9 mouse cellular contexts compared by ENCODE assay signal in genomic region chr8:110500253-110500652, GRCm38 (mm10).
DNase-seq lines count a peak whose midpoint lies in the region; ATAC-seq and TF ChIP-seq lines count a peak whose summit lies in the region.
"Had no signal": no experiment of that assay in that cellular context is flagged by ENCODE, and none has a peak within 500 bp of the region (broad histone marks: within the 10 kb centered on the region; RNA-seq: fewer than 3 reads in every experiment).

No protein-coding gene starts in this region.

- no peak for ATAC-seq in forebrain, postnatal 0 days
- 0 out of 2 replicates have a peak, but pooled peaks have one; percentile 65 for ATAC-seq in midbrain, embryonic 13.5 days
- no peak for ATAC-seq in midbrain, postnatal 0 days (ENCODE audit: low FRiP score)
- ATAC-seq in stomach, embryonic 16.5 days (ENCODE audit: insufficient read depth, low FRiP score), result peak; percentile 89
- ATAC-seq in activated CD4-positive, CD25-positive, alpha-beta regulatory T cell, adult 4 months, result no peak

- peaks cover 9% of the 10 kb centered on the region; the same call in 1 of the 2 replicates for H3K27me3 ChIP-seq in forebrain, embryonic 10.5 days (ENCODE audit: poor library complexity, severe bottlenecking)
- no peaks in the 10 kb centered on the region for H3K27me3 ChIP-seq in forebrain, postnatal 0 days (ENCODE audit: insufficient read depth, low read length)
- H3K27me3 ChIP-seq in midbrain, embryonic 13.5 days, result peaks cover 7% of the 10 kb centered on the region; the same call in 1 of the 2 replicates
- H3K27me3 ChIP-seq in midbrain, postnatal 0 days (ENCODE audit: insufficient read depth, low read length), result no peaks in the 10 kb centered on the region
- H3K27me3 ChIP-seq in limb, embryonic 10.5 days (ENCODE audit: low read depth, poor library complexity, severe bottlenecking), result peaks cover 15% of the 10 kb centered on the region; the same call in 1 of the 2 replicates
- H3K27me3 ChIP-seq in stomach, embryonic 16.5 days (ENCODE audit: control insufficient read depth, insufficient read depth, low read length), result no peaks in the 10 kb centered on the region

- no peak overlapping the region for H3K4me2 ChIP-seq in forebrain, postnatal 0 days (ENCODE audit: low read depth)
- no peak overlapping the region for H3K4me2 ChIP-seq in midbrain, embryonic 13.5 days (replicated peaks)
- no peak overlapping the region for H3K4me2 ChIP-seq in midbrain, postnatal 0 days (ENCODE audit: low read depth, low read length, poor library complexity, severe bottlenecking)
- H3K4me2 ChIP-seq in stomach, embryonic 16.5 days (ENCODE audit: low read depth, low read length), result no peak overlapping the region

- H3K4me3 ChIP-seq in forebrain, embryonic 10.5 days, result no peak overlapping the region
- H3K4me3 ChIP-seq in forebrain, postnatal 0 days (ENCODE audit: low read depth, low read length), result no peak overlapping the region
- no peak overlapping the region for H3K4me3 ChIP-seq in midbrain, embryonic 13.5 days (replicated peaks)
- H3K4me3 ChIP-seq in midbrain, postnatal 0 days (ENCODE audit: low read depth, low read length), result no peak overlapping the region
- no peak overlapping the region for H3K4me3 ChIP-seq in limb, embryonic 10.5 days
- no peak overlapping the region for H3K4me3 ChIP-seq in stomach, embryonic 16.5 days (replicated peaks; ENCODE audit: low read length)
- H3K4me3 ChIP-seq: myocyte had no signal

- no peak for TF ChIP-seq CTCF in forebrain, postnatal 0 days (IDR thresholded peaks at IDR 0.05; ENCODE audit: low read depth)
- no peak for TF ChIP-seq CTCF in midbrain, postnatal 0 days (IDR thresholded peaks at IDR 0.05)

- WGBS in forebrain, embryonic 10.5 days, result 46% methylated on average over 10 of the region's 10 CpGs
- 35% methylated on average over 10 of the region's 10 CpGs for WGBS in forebrain, postnatal 0 days
- 24% methylated on average over 10 of the region's 10 CpGs for WGBS in midbrain, embryonic 13.5 days
- 24% methylated on average over 10 of the region's 10 CpGs for WGBS in midbrain, postnatal 0 days
- WGBS in limb, embryonic 10.5 days, result 24% methylated on average over 10 of the region's 10 CpGs
- WGBS in stomach, embryonic 16.5 days, result 23% methylated on average over 10 of the region's 10 CpGs

- H3K36me3 ChIP-seq in forebrain, embryonic 10.5 days (replicated peaks), result no peaks in the 10 kb centered on the region
- no peaks in the 10 kb centered on the region for H3K36me3 ChIP-seq in forebrain, postnatal 0 days (ENCODE audit: insufficient read depth)
- H3K36me3 ChIP-seq in midbrain, embryonic 13.5 days, result no peaks in the 10 kb centered on the region
- no peaks in the 10 kb centered on the region for H3K36me3 ChIP-seq in midbrain, postnatal 0 days (ENCODE audit: insufficient read depth, low read length)
- H3K36me3 ChIP-seq in limb, embryonic 10.5 days, result no peaks in the 10 kb centered on the region
- H3K36me3 ChIP-seq in stomach, embryonic 16.5 days (ENCODE audit: control insufficient read depth, insufficient read depth, low read length), result no peaks in the 10 kb centered on the region

- no peaks in the 10 kb centered on the region for H3K9me3 ChIP-seq in forebrain, embryonic 10.5 days
- H3K9me3 ChIP-seq in forebrain, postnatal 0 days (ENCODE audit: low read length), result no peaks in the 10 kb centered on the region
- H3K9me3 ChIP-seq in midbrain, embryonic 13.5 days, result no peaks in the 10 kb centered on the region
- no peaks in the 10 kb centered on the region for H3K9me3 ChIP-seq in midbrain, postnatal 0 days (ENCODE audit: low read length)
- H3K9me3 ChIP-seq in limb, embryonic 10.5 days (replicated peaks), result no peaks in the 10 kb centered on the region
- no peaks in the 10 kb centered on the region for H3K9me3 ChIP-seq in stomach, embryonic 16.5 days (replicated peaks; ENCODE audit: control insufficient read depth, low read length)

- H3K9ac ChIP-seq in forebrain, postnatal 0 days, result no peak overlapping the region
- no peak overlapping the region for H3K9ac ChIP-seq in midbrain, embryonic 13.5 days (replicated peaks)
- no peak overlapping the region for H3K9ac ChIP-seq in midbrain, postnatal 0 days (replicated peaks; ENCODE audit: low read length, poor library complexity, severe bottlenecking)
- H3K9ac ChIP-seq in stomach, embryonic 16.5 days (ENCODE audit: low read length), result no peak overlapping the region

- DNase-seq in forebrain, embryonic 10.5 days (ENCODE audit: extremely low spot score, low spot score), result peak; percentile 30
- DNase-seq in forebrain, postnatal 0 days, result no peak
- no peak for DNase-seq in midbrain, postnatal 0 days (ENCODE audit: low spot score)
- peak; percentile 44 for DNase-seq in limb, embryonic 10.5 days (ENCODE audit: low spot score)
- no peak for DNase-seq in thymus, postnatal 10 days (ENCODE audit: low spot score in 2 of 2)

- H3K27ac ChIP-seq in forebrain, embryonic 10.5 days, result no peak overlapping the region
- H3K27ac ChIP-seq in forebrain, postnatal 0 days (ENCODE audit: low read depth, low read length), result no peak overlapping the region
- H3K27ac ChIP-seq in midbrain, embryonic 13.5 days, result no peak overlapping the region
- no peak overlapping the region for H3K27ac ChIP-seq in midbrain, postnatal 0 days (ENCODE audit: low read depth, low read length)
- H3K27ac ChIP-seq in limb, embryonic 10.5 days, result no peak overlapping the region
- H3K27ac ChIP-seq in stomach, embryonic 16.5 days (ENCODE audit: low read length), result no peak overlapping the region

- peaks cover 20% of the 10 kb centered on the region for H3K4me1 ChIP-seq in forebrain, embryonic 10.5 days
- H3K4me1 ChIP-seq in forebrain, postnatal 0 days (ENCODE audit: insufficient read depth), result no peaks in the 10 kb centered on the region
- no peaks in the 10 kb centered on the region for H3K4me1 ChIP-seq in midbrain, embryonic 13.5 days (replicated peaks)
- H3K4me1 ChIP-seq in midbrain, postnatal 0 days (ENCODE audit: insufficient read depth, low read length), result no peaks in the 10 kb centered on the region
- peaks cover 10% of the 10 kb centered on the region for H3K4me1 ChIP-seq in limb, embryonic 10.5 days
- H3K4me1 ChIP-seq in stomach, embryonic 16.5 days (ENCODE audit: control insufficient read depth, insufficient read depth, low read length), result no peaks in the 10 kb centered on the region

Comparison
In these comparisons a context has a peak if more than half of its experiments do, and no peak if none do; other contexts are left out.
1. DNase-seq: peak in forebrain, embryonic 10.5 days (single experiment) and limb, embryonic 10.5 days (single experiment); none in forebrain, postnatal 0 days (single experiment), midbrain, postnatal 0 days (single experiment) and thymus, postnatal 10 days (0 of 2).
2. ATAC-seq: peak in midbrain, embryonic 13.5 days (single experiment) and stomach, embryonic 16.5 days (single experiment); none in forebrain, postnatal 0 days (single experiment), midbrain, postnatal 0 days (single experiment) and activated CD4-positive, CD25-positive, alpha-beta regulatory T cell, adult 4 months (single experiment).